Mouse (Mus musculus): ENCODE measurements around the gene Etv3. TPM values are rescaled to one million over a fixed set of nuclear protein-coding genes. Genes with fewer than 3 reads are reported as not detected.
"Not testable (repeated sequence)": the region's sequence is repeated elsewhere in the genome, so short reads cannot be mapped to it uniquely, and the experiment has no call there.

Etv3 gene
- polyA plus RNA-seq, 1 experiment: 6.1 TPM

- no peak for TF ChIP-seq CTCF (IDR thresholded peaks at IDR 0.05; ENCODE audit: control insufficient read depth, insufficient read depth, low read length)
- TF ChIP-seq POLR2A (IDR thresholded peaks at IDR 0.05; ENCODE audit: borderline replicate concordance, control insufficient read depth, low read depth, low read length): no peak
- no peak overlapping the region for H3K27ac ChIP-seq (ENCODE audit: control insufficient read depth, insufficient read depth, low read depth, low read length, poor library complexity)
- no peaks in the 10 kb centered on the region for H3K4me1 ChIP-seq (ENCODE audit: control insufficient read depth, insufficient read depth, low read length)
- 82% methylated on average over 11 of the region's 11 CpGs for WGBS
- no peak overlapping the region for H3K4me3 ChIP-seq (replicated peaks; ENCODE audit: control insufficient read depth, low read depth, low read length)
These were observed 14.9 kb downstream of the Etv3 start for GRCm38 (mm10) chr3:87540028-87540675.

DNA sequence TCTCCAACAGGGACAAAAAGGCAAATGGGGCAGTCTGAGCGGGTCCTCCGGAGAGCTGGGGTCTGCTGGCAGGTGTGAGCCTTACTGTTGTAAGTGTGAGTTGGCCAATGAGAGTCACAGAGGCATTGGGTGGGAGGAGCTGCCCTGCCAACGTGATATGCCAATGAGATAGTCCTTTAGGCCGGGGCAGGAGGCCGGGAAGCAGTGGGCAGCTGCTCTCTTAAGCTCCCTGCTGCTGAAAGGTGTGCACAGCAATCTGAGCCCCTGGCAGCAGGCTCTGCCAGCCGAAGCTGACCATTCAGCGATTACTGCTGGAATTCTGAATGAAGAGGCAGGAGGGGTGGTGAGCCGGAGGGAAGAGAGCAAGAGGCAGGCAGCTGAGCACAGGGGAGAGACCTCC, 15.5 kb downstream of the Etv3 start:
- Histone ChIP-seq H3K27ac (ENCODE audit: control insufficient read depth, insufficient read depth, low read depth, low read length, poor library complexity) (no peak overlapping the region), H3K4me3 (replicated peaks; ENCODE audit: control insufficient read depth, low read depth, low read length) (no peak overlapping the region), H3K4me1 (ENCODE audit: control insufficient read depth, insufficient read depth, low read length) (no peaks in the 10 kb centered on the region)
- WGBS: 81% methylated on average over 8 of the region's 8 CpGs
- TF ChIP-seq CTCF (IDR thresholded peaks at IDR 0.05; ENCODE audit: control insufficient read depth, insufficient read depth, low read length) (no peak), POLR2A (IDR thresholded peaks at IDR 0.05; ENCODE audit: borderline replicate concordance, control insufficient read depth, low read depth, low read length) (no peak)

DNA sequence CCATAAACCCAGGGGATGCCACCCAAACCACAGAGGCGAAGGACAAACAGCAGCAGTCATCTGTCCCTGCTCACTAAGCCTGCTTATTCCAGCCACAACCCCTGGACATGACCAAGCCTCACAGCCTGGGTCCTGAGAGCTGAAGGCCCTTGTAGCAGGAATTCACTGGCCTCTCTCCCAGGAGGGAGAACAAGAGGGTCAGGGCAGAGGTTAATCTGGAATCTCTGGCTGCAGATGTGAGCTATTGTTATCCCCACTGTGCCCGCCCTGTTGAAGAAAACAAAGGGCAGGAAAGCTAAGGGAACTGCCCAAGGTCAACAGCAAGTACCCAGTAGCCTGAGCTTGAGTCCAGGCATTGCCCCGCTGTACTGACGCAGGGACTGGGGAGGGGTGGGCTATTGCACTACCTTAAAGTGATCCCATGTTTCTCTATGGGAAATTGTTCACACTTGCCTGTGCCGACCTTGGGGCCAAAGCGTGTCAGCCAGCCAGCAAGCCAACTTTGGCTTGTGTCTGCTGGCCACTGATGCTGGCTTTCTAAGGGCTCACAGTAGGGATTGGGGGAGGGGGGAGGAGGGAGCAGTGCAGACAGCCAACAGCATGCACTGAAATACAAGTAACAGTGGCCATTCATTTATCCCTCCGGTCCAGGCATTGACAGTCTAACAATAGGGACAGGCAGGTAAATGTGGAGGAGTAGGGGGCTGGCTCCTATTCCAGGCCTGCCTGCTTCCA, 17.4 kb downstream of the Etv3 start:
- H3K4me1 ChIP-seq (ENCODE audit: control insufficient read depth, insufficient read depth, low read length): no peaks in the 10 kb centered on the region
- no peak overlapping the region for H3K27ac ChIP-seq (ENCODE audit: control insufficient read depth, insufficient read depth, low read depth, low read length, poor library complexity)
- H3K4me3 ChIP-seq (replicated peaks; ENCODE audit: control insufficient read depth, low read depth, low read length): no peak overlapping the region
- WGBS: 84% methylated on average over 7 of the region's 7 CpGs
- TF ChIP-seq POLR2A (IDR thresholded peaks at IDR 0.05; ENCODE audit: borderline replicate concordance, control insufficient read depth, low read depth, low read length): no peak
- no peak for TF ChIP-seq CTCF (IDR thresholded peaks at IDR 0.05; ENCODE audit: control insufficient read depth, insufficient read depth, low read length)

DNA sequence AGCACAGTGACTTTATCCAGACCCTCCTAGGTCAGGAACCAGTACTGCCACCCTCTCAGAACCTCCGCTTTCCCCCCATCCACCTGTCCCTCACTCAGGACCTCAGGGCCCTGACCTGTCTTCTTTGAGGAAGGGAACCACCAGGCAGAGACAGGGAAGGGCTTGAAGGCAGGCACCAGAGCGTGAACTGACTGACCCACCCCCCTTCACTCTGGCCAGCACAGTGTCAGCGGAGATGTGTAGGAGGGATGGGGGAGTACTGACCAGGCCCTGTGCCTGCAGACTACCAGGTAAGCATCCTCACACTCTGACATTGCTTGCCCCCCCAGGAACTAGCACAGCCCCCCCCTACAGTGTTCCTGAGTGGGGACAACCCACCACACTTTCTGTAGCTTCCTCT, 20.3 kb downstream of the Etv3 start:
- TF ChIP-seq CTCF (IDR thresholded peaks at IDR 0.05; ENCODE audit: control insufficient read depth, insufficient read depth, low read length): no peak
- no peak for TF ChIP-seq POLR2A (IDR thresholded peaks at IDR 0.05; ENCODE audit: borderline replicate concordance, control insufficient read depth, low read depth, low read length)
- 89% methylated on average over 3 of the region's 3 CpGs for WGBS
- H3K4me3 ChIP-seq (replicated peaks; ENCODE audit: control insufficient read depth, low read depth, low read length): no peak overlapping the region
- no peaks in the 10 kb centered on the region for H3K4me1 ChIP-seq (ENCODE audit: control insufficient read depth, insufficient read depth, low read length)
- H3K27ac ChIP-seq (ENCODE audit: control insufficient read depth, insufficient read depth, low read depth, low read length, poor library complexity): no peak overlapping the region

- TF ChIP-seq POLR2A (IDR thresholded peaks at IDR 0.05; ENCODE audit: borderline replicate concordance, control insufficient read depth, low read depth, low read length) (no peak), CTCF (IDR thresholded peaks at IDR 0.05; ENCODE audit: control insufficient read depth, insufficient read depth, low read length) (no peak)
- Histone ChIP-seq H3K4me1 (ENCODE audit: control insufficient read depth, insufficient read depth, low read length) (no peaks in the 10 kb centered on the region), H3K27ac (ENCODE audit: control insufficient read depth, insufficient read depth, low read depth, low read length, poor library complexity) (no peak overlapping the region), H3K4me3 (replicated peaks; ENCODE audit: control insufficient read depth, low read depth, low read length) (no peak overlapping the region)
- 81% methylated on average over 10 of the region's 10 CpGs for WGBS
These were observed 21.1 kb downstream of the Etv3 start for GRCm38 (mm10) chr3:87546291-87546721.

DNA sequence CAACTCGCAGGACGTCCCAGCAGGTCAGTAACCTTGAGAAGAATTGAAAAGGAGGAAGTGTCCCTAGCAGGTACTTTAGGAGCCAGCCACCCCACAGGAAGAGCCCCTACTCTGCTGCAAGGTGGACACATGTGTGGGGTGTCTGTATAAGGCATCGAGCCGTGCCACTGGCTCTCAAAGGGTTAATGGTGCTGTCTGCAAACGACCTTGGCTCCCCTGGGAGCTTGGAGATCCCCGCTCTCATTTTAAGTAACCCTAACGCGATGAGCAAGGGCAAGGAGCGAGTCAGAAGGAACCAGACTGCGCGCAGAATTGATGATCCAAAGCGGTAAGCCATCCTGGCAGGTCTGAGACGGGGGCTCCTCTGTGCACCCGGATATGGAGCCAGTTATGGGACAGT, 24.7 kb downstream of the Etv3 start:
- TF ChIP-seq CTCF (IDR thresholded peaks at IDR 0.05; ENCODE audit: control insufficient read depth, insufficient read depth, low read length) (no peak), POLR2A (IDR thresholded peaks at IDR 0.05; ENCODE audit: borderline replicate concordance, control insufficient read depth, low read depth, low read length) (no peak)
- H3K4me3 ChIP-seq (replicated peaks; ENCODE audit: control insufficient read depth, low read depth, low read length): no peak overlapping the region
- whole genome bisulfite sequencing: 23% methylated on average over 14 of the region's 14 CpGs
- H3K4me1 ChIP-seq (ENCODE audit: control insufficient read depth, insufficient read depth, low read length): no peaks in the 10 kb centered on the region
- no peak overlapping the region for H3K27ac ChIP-seq (ENCODE audit: control insufficient read depth, insufficient read depth, low read depth, low read length, poor library complexity)

- Histone ChIP-seq H3K4me1 (ENCODE audit: control insufficient read depth, insufficient read depth, low read length) (no peaks in the 10 kb centered on the region), H3K27ac (ENCODE audit: control insufficient read depth, insufficient read depth, low read depth, low read length, poor library complexity) (no peak overlapping the region), H3K4me3 (replicated peaks; ENCODE audit: control insufficient read depth, low read depth, low read length) (no peak overlapping the region)
- WGBS: 87% methylated on average over 4 of the region's 4 CpGs
- TF ChIP-seq POLR2A (IDR thresholded peaks at IDR 0.05; ENCODE audit: borderline replicate concordance, control insufficient read depth, low read depth, low read length): no peak
These were observed 27.1 kb downstream of the Etv3 start for GRCm38 (mm10) chr3:87552327-87552726.

DNA sequence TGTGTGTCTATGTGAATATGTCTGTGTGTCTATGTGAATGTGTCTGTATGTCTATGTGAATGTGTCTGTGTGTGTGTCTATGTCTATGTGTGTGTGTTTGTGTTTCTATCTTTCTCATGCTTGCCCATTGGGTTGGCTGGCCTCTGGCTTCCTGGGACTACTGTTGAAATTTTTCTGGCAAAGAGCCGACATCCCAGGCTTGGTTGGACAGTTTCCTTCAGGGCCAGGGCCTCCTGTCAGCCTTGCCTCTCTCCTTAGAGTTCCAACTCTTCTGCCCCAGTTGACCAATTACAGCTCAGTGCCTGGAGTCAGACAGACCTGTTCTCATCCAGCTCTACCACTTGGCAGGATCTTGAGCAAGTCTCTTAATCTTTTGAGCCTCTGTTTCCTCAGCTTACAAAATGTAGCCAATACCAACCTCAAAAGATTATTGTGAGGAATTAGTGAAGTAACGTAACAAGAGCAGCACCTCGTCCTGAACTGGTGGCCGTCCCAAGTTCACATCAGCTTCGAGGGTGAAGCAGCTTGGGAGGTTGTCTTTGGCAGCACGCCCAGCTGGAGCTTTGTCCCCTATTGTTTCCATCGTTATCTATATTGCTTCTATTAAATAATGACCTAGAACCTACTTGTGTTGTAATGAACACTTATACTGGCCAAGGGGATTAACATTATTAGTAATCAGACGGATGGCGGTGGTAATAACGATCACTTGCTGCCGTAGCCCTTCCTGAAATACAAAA, 28.2 kb downstream of the Etv3 start:
- Histone ChIP-seq H3K4me1 (ENCODE audit: control insufficient read depth, insufficient read depth, low read length) (no peaks in the 10 kb centered on the region), H3K4me3 (replicated peaks; ENCODE audit: control insufficient read depth, low read depth, low read length) (no peak overlapping the region), H3K27ac (ENCODE audit: control insufficient read depth, insufficient read depth, low read depth, low read length, poor library complexity) (no peak overlapping the region)
- 71% methylated on average over 11 of the region's 11 CpGs for WGBS
- no peak for TF ChIP-seq CTCF (IDR thresholded peaks at IDR 0.05; ENCODE audit: control insufficient read depth, insufficient read depth, low read length)
- no peak for TF ChIP-seq POLR2A (IDR thresholded peaks at IDR 0.05; ENCODE audit: borderline replicate concordance, control insufficient read depth, low read depth, low read length)

DNA sequence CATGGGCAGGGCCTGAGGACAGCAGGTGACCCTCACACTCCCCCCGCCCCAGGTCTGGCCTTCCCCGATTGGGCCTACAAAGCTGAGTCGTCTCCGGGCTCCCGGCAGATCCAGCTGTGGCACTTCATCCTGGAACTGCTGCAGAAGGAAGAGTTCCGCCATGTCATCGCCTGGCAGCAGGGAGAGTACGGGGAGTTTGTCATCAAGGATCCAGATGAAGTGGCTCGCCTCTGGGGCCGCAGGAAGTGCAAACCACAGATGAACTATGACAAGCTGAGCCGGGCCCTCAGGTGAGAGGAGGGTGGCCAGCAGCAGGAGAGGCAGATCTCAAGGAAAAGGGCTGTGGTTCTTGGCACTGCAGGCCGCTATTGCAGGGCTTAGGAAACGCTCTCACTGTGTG, 29.7 kb downstream of the Etv3 start:
- WGBS: 46% methylated on average over 12 of the region's 13 CpGs
- not testable (repeated sequence) for H3K4me1 ChIP-seq (ENCODE audit: control insufficient read depth, insufficient read depth, low read length); H3K27ac ChIP-seq (ENCODE audit: control insufficient read depth, insufficient read depth, low read depth, low read length, poor library complexity)

More for the DNA sequence above, 29.7 kb downstream of the Etv3 start:
- not testable (repeated sequence) for H3K4me3 ChIP-seq (replicated peaks; ENCODE audit: control insufficient read depth, low read depth, low read length)
